Mouse (Mus musculus) c-Kit-positive CD71-negative TER-119-negative erythroid progenitor cells, embryonic 14.5 days (primary cell): ENCODE measurements around the gene Nat8f2.
A peak's percentile ranks its signal among the peaks of the same experiment; 100 is the strongest.
"Not testable (repeated sequence)": the region's sequence is repeated elsewhere in the genome, so short reads cannot be mapped to it uniquely, and the experiment has no call there.

ENCODE experiments used
- DNase-seq: peaks from one replicate; pipeline ENCODE4 v3.0.0-alpha.2; 2013; ENCODE audit warnings: low read depth

Gene Nat8f2

GRCm38 (mm10) chr6:85869006-85869405 lies at the start of gene Nat8f2:
Gene Nat8f2, minus strand, starts transcription at chr6:85869158.
- not testable (repeated sequence) for DNase-seq

GRCm38 (mm10) chr6:85918341-85918740 lies 49.4 kb upstream of the Nat8f2 start:
- DNase-seq, result not testable (repeated sequence)

GRCm38 (mm10) chr6:85916596-85916995 lies 47.6 kb upstream of the Nat8f2 start:
- no peak for DNase-seq

GRCm38 (mm10) chr6:85915539-85916513 lies 46.9 kb upstream of the Nat8f2 start, which contains the start of gene Nat8f1:
Gene Nat8f1, minus strand, starts transcription at chr6:85915687.
- DNase-seq, result peak; percentile 73

GRCm38 (mm10) chr6:85915141-85915538 lies 46.2 kb upstream of the Nat8f2 start:
- DNase-seq, result no peak

GRCm38 (mm10) chr6:85911587-85911986 lies 42.6 kb upstream of the Nat8f2 start, which contains the start of gene Tprkb:
Gene Tprkb, plus strand, starts transcription at chr6:85911865.
- no peak for DNase-seq

- DNase-seq, result no peak
These were observed 40.7 kb upstream of the Nat8f2 start for GRCm38 (mm10) chr6:85909704-85910103.

- DNase-seq, result no peak
These were observed 39.4 kb upstream of the Nat8f2 start for GRCm38 (mm10) chr6:85908341-85908740.

GRCm38 (mm10) chr6:85906911-85907351 lies 38.0 kb upstream of the Nat8f2 start:
- DNase-seq, result not testable (repeated sequence)

GRCm38 (mm10) chr6:85904642-85905061 lies 35.7 kb upstream of the Nat8f2 start, which contains the start of gene Nat8f4:
Gene Nat8f4, minus strand, starts transcription at chr6:85904884.
- peak; percentile 22 for DNase-seq

- no peak for DNase-seq
These were observed 33.3 kb upstream of the Nat8f2 start for GRCm38 (mm10) chr6:85902303-85902702.

- not testable (repeated sequence) for DNase-seq
These were observed 29.9 kb upstream of the Nat8f2 start for GRCm38 (mm10) chr6:85898596-85899475.

GRCm38 (mm10) chr6:85895061-85895648 lies 26.2 kb upstream of the Nat8f2 start:
- DNase-seq, result not testable (repeated sequence)

- no peak for DNase-seq
These were observed 20.0 kb upstream of the Nat8f2 start for GRCm38 (mm10) chr6:85888961-85889360.

- no peak for DNase-seq
These were observed 15.4 kb upstream of the Nat8f2 start for GRCm38 (mm10) chr6:85884311-85884710.

GRCm38 (mm10) chr6:85883246-85883645 lies 14.3 kb upstream of the Nat8f2 start:
- DNase-seq, result not testable (repeated sequence)

GRCm38 (mm10) chr6:85867726-85868690 lies 950 bp downstream of the Nat8f2 start:
- DNase-seq, result no peak

- DNase-seq, result not testable (repeated sequence)
These were observed 2.0 kb downstream of the Nat8f2 start for GRCm38 (mm10) chr6:85866995-85867394.

GRCm38 (mm10) chr6:85866166-85866565 lies 2.8 kb downstream of the Nat8f2 start:
- DNase-seq, result not testable (repeated sequence)

- not testable (repeated sequence) for DNase-seq
These were observed 3.9 kb downstream of the Nat8f2 start for GRCm38 (mm10) chr6:85864900-85865639.
